Mouse (Mus musculus): Measurements from ENCODE around the gene Synj2.

DNA sequence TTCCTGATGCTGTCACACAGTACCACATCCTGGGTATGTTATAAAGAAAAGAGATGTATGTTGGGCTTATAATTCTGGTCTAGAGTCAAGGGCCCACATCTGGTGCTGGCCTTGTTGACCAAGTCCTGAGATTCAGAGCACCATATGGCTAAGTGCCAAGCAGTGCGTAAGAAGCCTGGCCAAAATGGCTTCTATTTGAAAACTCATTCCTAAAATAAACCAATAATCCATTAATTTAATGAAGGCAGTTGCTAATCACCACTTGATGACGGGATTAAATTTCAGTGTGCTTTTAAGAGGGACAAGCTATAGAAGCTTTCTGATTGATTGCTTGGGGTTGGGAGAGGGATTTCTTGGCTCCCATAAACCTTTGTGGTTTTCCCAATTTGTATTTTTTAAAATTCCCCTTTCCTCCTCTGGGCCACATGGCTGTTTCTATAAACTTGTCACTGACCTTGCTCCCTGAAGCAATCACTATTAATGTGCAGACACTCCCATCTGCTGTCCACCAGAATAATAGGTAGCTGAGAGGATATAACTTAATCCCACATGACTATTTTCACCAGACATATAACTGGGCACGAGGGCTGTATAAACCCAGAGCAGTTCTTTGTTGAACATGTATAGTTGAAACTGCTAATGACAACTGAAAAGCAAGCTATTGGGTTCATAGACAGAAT is 52.6 kb downstream of the Synj2 start:
- no peak for TF ChIP-seq EP300 (IDR thresholded peaks at IDR 0.05; ENCODE audit: low read depth)
- peak; percentile 43 for TF ChIP-seq CTCF (IDR thresholded peaks at IDR 0.05; ENCODE audit: low read depth)
